Mouse (Mus musculus) megakaryocyte-erythroid progenitor cell, adult 5-6 weeks (primary cell): ENCODE results near the gene Sohlh2. TPM values are rescaled to one million over a fixed set of nuclear protein-coding genes. Genes with fewer than 3 reads are reported as not detected.
"Not testable (repeated sequence)": the region's sequence is repeated elsewhere in the genome, so short reads cannot be mapped to it uniquely, and the experiment has no call there.

Experiments used
- ATAC-seq: replicated peaks from 2 replicates; pipeline ENCODE4 v1.8.0; 2016; ENCODE audit warnings: mild to moderate bottlenecking, inconsistent platforms; ENCODE audit not compliant: severe bottlenecking, poor library complexity, low FRiP score, low TSS enrichment
- total RNA-seq, 2 experiments: library from RNA; stranded (forward) in 1 of 2; stranded (reverse) in 1 of 2; fragments of 200-1000, 215-1000 nt in 1 of 2; fragments of >200 nt in 1 of 2; fragmentation: Nextera tagmentation in 1 of 2; gene quantifications; 2 replicates each; pipeline ENCODE4 v1.2.3; 2014 to 2017

Sohlh2 gene
- total RNA-seq, 2 experiments from 2014 or later: not detected

DNA sequence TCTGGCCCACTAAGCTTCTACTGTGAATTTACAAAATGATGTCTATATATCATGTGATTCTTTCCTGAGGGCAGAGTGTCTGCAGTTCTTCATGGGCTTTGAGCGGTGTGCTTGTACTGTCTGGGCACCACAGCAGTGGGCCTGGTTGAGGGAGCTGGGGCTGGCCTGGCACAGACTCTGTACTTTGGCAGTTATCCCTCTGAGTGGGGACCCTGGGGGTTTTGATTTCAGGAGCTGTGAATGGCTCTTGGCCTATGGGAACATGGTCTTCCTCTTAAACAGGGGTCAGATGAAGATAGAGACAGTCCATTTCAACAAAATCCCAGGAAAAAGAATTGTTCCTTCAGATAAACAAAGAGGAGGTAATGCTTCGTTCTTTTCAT is 14.5 kb downstream of the Sohlh2 start:
- no peak for ATAC-seq

DNA sequence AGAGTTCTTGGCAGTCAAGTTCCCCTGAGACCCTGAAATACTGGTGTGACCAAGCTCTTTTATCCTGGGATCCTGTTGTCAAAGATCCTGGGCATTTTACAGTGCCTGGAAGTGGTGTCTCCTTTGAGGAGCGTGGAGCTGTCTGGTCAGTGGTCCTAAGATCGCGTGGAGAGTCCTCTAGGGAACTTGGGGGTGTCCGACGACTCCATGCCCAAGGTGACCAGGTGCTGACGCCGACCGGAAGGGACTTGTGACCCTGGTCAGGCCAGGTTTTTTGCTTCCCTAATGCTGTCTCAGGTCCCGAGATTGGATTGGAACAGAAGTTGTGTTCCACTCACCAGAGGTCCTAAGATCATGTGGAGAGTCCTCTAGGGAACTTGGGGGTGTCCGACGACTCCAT is 21.8 kb downstream of the Sohlh2 start:
- ATAC-seq: not testable (repeated sequence)

DNA sequence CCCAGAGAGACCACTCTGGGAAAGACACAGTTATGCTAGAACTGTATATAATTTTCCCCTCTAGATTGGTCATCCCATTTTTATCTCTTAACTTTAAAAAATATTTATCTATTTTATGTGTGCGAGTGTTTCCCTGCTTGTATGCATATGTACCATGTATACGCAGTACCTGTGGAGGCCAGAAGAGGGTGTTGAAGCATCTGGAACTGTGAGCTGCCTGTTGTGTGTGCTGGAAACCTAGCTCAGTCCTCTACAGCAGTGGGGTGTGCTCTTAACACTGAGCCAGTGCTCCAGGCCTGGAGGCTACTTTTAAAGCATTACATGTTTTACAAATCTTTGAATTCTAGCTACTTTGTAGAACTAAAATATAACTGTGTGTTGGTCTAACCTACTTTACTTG is 24.6 kb downstream of the Sohlh2 start:
- no peak for ATAC-seq

DNA sequence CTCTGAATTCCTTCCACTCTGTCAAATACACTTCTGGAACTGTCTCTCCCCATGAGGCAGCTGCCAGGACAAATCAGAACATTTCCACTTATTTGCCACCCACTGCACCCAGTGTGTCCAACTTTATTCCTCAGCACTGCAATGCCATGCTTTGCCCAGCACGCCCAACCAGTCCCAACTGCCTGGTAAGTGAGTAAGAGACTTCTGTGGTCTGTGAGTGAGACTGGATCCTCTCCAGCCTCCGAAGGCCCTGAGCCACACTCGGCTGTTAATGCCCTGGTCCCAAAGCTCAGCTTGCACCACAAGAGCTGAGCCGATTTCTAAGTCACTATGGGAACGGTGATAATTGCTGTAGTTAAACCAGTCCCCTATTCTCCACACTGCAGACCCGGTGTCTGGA is 25.8 kb downstream of the Sohlh2 start:
- ATAC-seq: no peak

DNA sequence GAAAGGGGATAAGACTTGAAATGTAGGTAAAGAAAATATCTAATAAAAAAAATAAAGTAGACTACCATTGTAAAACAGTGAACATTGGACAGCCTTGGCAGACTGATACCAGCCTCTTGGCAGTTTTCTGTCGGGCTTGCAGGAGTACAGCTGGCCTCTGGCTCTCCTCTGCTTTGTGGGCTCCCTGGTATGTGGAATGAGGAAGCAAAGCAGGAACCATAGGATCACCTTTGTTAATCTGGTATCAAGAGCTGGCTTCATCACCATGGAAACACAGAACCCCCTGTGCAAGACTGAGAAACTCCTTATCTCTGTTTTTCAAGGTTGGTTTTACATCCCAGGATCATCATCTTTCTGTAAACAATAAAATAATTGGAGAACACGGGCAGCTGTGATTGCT is 30.4 kb downstream of the Sohlh2 start:
- no peak for ATAC-seq

DNA sequence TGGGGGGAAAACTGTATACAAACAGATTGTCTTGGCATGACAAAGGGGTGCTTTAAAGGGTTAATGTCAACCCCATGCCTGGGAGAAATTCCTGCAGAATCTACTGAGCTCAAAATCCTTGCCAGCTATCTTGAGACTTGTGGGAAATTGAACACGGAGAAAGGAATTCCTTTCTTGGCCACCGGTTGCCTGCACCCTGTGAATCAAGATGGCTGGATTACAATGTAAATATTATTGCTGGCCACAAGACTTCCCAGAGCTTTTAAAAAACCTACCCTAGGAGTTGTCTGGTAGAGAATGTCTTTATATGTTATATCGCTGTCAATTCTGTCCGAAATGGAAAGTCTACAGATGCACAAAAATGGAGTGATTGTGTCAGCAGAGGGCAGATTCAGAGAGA is 32.0 kb downstream of the Sohlh2 start:
- no peak for ATAC-seq

DNA sequence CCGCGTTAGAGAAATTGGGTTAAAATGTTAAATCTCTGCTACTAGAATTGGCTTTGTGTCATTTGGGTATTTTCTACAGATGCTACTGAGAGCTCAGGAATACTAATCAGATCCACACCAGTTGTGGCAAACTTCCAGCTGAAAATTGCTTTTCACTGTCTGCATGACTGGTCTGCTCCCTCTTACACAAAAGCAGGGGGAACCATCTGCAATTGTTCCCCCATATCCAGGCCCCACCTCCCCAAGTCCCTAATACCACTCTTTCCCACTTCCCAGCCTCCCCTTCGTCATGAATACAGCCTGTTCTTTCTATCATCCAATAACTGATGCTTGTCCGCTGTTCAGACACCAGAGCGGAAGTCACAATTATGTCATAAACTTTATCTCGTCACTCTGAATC is 32.6 kb downstream of the Sohlh2 start:
- no peak for ATAC-seq

DNA sequence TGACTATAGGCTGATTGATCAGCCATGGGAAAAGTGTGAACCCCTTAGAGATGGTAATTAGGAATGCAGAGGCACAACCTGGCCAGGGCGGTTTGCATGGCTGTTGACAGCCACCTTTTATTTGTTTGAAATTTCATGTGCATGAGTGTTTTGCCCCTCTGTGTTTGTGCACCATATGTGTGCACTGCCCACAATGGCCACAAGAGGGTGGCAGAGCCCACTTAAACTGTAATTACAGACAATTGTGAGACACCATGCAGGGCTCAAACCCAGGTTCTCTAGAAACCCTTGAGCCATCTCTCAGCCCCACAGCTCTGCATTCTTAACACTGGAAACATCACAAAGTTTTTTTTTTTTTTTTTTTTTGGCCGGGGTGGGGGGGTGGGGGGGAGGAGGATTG is 40.7 kb downstream of the Sohlh2 start:
- no peak for ATAC-seq

DNA sequence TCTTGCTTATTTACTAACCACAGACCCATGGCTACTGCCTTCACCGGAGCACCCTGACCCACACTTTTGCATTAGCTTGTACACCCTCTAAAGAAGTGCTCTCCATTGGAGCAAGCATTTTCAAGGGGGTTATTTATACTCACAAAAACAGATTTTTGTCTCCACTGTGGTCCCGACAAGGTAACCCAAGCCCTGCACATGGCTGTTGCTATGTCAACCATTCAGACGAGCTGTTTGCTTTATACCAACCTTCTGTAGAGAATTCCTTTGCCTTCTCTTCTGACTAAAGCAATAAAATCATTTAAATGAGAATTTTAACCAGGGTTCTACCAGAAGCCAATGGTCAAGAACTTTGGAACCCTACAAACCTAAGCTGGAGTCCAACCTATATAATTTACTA is 42.0 kb downstream of the Sohlh2 start:
- no peak for ATAC-seq

DNA sequence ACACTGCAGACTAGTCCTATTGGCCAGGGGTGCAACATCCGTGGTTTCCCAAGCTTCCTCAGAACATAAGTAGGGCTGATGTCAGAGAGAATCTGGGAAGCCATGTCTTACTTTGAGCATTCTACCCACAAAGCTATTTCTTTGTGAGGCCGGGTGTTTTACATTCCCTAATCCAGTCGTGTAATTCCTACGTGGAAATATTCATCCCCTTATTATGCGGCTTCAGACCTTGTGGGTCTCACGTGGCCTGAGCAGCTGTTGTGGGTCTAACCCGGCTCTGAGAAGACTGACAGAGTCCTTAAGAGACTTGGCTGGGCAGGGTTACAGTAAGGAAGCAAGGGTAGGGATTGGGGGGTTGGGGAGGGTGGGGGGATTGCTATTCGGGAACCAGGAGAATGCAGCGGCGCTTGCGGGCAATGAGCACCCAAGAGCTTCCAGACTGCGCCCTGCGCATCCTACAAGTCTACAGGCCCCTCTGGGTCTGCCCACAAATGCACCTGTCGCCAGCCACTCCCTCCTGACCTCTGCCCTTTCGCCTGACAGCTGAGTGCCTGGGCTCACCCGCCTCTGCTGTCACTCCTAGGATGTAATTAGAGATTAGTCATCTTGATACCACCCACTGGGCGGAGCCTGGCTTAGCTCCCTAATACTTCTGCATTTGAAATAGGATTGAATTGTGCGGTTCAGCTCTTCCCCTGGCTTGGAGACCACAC is 44.8 kb downstream of the Sohlh2 start:
- ATAC-seq: no peak

DNA sequence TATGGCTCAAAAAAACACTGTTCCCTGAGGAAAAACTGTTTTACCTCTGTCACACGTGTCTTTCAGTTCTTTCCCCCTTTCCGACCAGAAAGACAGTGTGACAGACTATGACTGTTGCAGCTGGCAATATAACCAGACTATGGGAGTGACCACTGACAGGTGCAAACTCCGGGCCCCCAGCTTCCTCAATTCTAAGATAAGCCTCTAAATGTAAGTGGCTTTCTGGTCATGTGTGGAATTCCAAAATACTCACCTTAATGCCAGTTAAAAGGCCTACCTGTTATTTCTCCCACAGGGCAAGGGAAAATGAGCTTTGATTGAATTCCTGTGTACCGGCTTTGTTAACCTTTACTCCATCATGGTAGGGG is 45.4 kb downstream of the Sohlh2 start:
- no peak for ATAC-seq

DNA sequence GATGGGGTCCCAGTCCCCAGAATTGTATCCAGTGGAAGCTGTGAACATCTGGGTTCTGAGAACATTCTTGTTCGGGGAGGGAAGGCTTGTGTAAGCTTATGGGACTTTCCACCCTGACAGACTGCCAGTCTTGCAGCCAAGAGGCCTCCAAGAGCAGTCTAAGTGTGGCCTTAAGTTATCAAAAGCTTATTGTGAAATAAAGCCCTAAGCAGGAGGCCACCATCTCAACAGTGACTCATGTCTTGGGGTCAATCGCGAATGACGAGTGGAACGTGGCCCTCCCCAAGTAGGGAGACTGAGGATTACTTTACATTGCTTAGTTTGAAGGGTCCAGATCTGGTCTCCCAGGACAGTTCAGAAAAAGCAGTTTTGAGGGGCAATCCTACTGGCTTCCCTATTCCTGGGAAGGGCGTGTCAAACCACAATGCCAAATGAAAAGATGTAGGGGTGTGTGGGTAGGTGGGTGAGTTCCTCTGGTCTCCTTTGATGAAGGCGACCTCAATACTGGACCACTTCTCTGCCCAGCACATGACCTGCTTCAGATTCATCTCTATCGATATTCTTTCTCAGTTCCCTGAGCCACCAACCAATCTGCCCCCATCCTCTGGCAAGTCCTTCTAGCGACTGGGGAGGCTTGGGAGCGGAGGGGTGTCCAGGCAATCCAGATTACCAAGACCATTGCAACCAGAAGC is 60.0 kb downstream of the Sohlh2 start, which contains the start of gene Dclk1:
Dclk1 (plus strand) TSS at position 635 of the 692 bp plus-strand sequence.
- no peak for ATAC-seq

DNA sequence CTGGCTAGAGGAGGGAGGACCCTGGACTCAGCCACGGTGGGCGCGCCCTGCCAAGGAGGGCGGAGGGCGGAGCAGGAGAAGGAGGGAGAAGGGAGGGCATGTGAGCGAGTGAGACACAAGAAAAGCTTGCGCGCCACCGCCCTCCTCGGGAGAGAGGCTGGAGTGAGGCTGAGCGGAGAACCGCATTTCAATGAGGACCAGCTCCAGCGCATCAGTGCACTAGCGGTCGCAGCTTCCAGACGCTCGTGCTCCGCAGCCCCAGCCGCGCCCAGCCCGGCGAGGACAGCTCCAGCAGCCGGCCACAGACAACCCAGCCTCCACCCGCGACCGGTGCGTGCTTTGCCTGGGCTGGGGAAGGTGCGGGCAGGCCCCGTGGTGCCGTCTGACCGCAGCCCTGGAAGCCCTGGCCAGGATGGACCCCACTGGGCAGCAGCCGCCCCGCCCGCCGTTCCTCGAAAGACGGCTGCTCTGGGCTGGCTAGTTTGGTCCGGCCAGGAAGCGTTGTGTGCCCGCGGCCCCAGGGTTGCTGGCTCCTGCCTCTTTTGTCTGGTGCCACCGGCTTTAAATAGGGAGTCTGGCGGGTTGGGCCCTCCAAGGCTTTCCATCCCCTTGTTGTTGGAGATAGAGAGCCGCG is 60.7 kb downstream of the Sohlh2 start:
- no peak for ATAC-seq

DNA sequence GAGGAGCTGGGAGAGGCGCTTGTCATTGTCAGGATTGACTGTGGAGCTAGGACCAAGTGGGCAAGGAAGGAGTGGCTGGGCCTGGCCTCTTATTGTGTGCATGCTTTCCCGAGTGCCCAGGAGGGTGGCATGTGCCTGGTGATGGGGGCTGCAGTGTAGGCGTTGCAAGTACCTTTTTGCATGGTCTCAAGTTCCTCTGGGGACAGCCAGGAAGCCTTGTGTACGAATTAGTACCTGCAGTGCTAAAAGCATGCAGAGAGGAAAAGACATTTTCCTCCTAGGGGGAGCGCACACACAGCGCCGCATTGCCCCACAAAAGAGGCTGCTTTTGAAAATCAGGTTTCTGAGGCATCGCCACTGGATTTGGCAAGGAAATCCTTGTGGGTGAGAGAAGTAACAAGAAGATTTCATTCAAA is 61.2 kb downstream of the Sohlh2 start:
- ATAC-seq: no peak

DNA sequence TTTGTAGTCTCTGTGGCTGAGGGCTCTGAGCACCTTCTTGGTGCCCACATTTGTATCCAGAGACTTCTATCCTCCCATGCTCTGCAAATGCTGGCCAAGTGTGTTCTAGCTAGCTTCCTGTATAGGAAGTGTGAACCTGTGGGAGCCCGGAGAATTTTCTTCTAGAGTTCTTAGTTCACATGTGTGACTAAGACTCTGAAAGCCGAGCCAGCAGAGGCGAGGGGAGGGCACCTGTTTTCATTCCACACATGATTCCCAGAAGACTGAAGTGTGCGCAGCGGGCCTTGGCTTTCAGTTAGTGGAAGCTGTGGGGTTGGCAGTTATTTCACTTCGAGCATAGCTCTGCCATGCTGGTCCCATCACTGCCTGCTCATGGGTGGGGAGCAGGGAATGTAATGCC is 62.3 kb downstream of the Sohlh2 start:
- ATAC-seq: no peak

DNA sequence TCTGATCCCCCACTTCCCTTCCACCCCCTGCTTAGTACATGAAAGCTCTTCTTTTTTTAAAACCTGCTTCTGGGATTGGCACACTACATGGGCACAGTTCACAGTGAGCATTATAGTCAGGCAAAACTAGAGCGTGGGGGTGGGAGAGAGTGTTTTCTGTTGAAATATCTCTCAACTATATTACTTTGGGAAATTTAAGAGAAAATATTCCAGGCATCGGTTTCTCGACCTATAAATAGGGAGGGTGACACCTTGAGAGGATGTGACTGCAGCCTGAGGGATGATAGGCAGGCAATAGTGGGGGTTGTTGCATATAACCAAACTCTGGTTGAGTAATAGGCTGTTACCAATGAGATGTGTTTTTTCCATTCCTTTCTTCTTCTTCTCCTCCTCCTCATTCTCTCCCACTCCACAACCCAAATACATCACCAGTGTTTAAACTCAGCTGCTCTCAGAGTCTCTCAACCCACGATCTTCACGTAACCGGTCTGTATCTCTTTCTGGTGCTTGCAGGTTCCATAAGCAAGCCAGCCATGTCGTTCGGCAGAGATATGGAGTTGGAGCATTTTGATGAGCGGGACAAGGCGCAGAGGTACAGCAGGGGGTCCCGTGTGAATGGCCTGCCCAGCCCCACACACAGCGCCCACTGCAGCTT is 64.9 kb downstream of the Sohlh2 start:
- ATAC-seq: no peak

DNA sequence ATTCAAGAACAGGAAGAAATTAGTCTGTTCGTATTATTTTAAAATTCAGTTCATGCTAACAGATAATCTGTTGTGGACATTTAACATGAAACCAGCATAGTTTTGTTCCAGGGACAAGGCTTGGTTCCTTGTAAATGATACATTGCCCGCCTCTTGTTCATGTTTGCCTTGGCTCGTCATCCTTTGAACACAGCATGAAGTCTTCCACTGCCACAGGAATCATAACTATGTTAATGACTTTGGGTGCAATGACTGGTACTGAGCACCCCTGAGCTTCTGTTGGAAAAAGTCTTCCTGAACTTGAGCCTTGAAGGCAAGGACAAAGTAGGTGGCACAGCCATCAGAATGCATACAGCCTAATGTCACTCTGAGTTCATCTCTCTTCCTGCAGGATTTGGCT is 66.2 kb downstream of the Sohlh2 start:
- ATAC-seq: no peak

DNA sequence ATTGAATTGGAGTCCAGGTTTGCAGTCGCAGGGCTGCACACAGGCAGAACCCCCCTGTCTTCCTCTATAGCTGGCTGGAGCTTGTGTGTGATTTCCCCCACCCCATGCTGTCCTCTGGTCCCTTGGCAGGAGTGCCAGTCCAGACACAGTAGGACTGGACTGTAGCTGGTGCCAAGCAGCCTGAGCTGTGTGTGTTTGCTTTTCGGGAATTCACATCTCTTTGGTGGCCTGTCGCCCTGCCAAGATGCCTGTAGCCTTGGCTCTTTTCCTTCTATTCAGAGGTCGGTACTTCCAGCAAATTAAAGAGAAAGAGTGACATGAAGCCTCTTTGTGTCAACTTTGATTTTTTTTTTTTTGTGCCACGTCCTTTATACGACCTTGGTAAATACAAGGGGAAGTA is 66.7 kb downstream of the Sohlh2 start:
- ATAC-seq: no peak

DNA sequence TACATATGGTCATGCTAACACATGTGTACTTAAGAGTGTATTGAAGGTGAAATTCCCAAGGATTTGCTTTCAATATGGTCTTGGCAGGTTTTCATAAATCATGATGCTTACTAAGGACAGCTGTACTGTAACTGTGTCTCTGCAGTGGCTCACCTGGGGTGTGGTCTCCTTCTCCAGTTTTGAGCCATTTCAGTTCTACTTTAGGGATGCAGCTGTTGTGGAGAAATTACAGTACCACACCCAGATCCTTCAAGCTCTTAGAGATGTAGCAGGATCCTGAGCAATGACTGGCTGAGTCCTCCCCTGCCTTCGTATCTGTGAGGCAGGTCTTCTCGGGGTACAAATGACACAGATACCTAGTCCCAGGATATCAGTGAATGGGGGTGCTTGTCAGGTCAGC is 68.8 kb downstream of the Sohlh2 start:
- ATAC-seq: no peak
